Mouse (Mus musculus) heart, postnatal 4 days (tissue): Measurements from ENCODE around the gene Ccnd3. TPM values are rescaled to one million over a fixed set of nuclear protein-coding genes. Genes with fewer than 3 reads are reported as not detected.
A peak's percentile ranks its signal among the peaks of the same experiment; 100 is the strongest.
"Not testable (repeated sequence)": the region's sequence is repeated elsewhere in the genome, so short reads cannot be mapped to it uniquely, and the experiment has no call there.

Experiments used
- DNase-seq: peaks from one replicate; pipeline ENCODE4 v3.0.0; 2021
- total RNA-seq, 2 experiments: library from RNA; stranded (reverse); gene quantifications; 2 replicates each; pipeline ENCODE4 v1.2.3; 2021

Gene Ccnd3
- total RNA-seq, 2 experiments from 2014 or later: 170 to 175 TPM

- DNase-seq: peak; percentile 71
These were observed 90.7 kb downstream of the Ccnd3 start for GRCm38 (mm10) chr17:47595248-47596161.

GRCm38 (mm10) chr17:47596162-47596838 is 91.4 kb downstream of the Ccnd3 start:
- no peak for DNase-seq

GRCm38 (mm10) chr17:47596839-47597164 is 92.0 kb downstream of the Ccnd3 start:
- no peak for DNase-seq

DNA sequence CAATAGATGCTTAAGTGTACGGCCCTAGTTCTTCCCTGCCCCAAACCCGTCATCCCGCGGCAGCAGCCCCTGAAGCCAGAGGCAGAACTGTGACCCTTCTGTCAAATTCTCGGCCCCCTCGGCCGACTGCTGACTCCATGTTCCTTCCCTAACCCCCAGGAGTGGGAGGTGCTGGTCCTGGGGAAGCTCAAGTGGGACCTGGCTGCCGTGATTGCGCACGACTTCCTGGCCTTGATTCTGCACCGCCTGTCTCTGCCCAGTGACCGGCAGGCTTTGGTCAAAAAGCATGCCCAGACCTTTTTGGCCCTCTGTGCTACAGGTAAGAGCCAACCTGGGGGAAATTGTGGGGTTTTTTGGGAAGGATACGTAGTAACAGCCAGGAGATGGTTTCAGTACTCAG is 92.4 kb downstream of the Ccnd3 start:
- DNase-seq: no peak

- peak; percentile 66 for DNase-seq
These were observed 93.2 kb downstream of the Ccnd3 start for GRCm38 (mm10) chr17:47597838-47598579.

DNA sequence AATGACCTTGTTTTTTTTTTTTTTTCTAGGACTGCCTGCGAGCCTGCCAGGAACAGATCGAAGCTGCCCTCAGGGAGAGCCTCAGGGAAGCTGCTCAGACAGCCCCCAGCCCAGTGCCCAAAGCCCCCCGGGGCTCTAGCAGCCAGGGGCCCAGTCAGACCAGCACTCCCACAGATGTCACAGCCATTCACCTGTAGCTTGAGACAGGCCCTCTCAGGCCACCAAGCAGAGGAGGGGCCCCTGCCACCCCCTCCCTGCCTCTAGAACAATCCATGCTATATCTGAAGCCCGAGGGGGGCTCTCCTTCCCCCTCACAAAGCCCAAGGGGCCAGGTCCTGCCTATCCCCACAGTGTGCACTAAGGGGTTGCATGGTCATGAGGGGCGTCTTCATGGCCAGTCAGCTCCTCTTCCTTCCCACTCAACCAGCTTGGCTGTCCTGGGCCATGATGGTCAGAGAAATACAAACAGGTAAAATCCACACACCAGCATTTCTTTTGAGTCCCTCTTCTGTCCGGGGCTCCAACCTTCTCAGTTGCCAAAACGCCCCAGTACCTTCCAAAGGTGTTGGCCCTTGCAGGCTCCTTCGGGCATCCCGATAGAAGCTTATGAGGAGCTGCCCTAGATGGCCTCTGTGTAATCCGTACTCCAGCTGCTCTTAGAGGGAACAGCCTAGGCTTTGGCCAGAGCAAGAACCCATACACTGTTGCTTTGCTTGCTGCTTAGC is 93.9 kb downstream of the Ccnd3 start:
- DNase-seq: not testable (repeated sequence)

DNA sequence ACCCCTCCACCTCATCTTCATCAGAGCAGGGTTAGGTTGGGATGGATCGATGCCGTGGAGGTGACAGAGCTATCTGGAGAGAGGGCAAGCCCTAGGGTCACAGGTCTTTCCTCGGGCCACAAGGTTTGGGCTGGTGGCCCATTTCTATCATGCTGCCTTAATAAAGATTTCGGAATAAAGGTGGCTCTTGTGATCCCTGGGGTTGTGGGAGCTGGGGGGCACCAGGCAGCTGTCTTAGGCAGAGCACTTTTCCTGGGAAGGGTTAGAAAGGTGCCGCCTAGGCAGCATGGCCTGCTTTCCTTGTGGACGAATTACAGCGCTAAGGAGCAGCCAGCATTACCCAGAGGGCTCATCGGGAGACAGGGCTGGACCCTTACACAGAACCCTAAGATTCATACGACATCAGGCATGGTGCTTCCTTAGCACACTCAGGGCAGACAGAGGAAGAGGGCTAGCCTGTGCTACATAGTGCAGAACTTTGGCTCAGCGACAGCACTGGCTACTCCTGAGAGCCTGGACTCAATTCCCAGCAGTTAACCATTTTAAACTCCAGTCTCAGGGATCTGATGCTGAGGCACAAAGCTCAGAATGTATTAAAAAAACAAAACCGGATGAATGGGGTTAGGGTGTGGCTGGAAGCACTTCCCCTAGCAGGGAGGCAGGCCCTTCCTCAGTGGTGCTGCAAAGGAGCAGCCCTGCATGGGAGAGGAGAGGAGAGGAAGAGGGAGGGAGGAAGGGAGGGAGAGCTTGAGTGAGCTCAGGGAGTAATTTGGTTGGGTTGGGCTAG is 94.9 kb downstream of the Ccnd3 start:
- peak; percentile 33 for DNase-seq

DNA sequence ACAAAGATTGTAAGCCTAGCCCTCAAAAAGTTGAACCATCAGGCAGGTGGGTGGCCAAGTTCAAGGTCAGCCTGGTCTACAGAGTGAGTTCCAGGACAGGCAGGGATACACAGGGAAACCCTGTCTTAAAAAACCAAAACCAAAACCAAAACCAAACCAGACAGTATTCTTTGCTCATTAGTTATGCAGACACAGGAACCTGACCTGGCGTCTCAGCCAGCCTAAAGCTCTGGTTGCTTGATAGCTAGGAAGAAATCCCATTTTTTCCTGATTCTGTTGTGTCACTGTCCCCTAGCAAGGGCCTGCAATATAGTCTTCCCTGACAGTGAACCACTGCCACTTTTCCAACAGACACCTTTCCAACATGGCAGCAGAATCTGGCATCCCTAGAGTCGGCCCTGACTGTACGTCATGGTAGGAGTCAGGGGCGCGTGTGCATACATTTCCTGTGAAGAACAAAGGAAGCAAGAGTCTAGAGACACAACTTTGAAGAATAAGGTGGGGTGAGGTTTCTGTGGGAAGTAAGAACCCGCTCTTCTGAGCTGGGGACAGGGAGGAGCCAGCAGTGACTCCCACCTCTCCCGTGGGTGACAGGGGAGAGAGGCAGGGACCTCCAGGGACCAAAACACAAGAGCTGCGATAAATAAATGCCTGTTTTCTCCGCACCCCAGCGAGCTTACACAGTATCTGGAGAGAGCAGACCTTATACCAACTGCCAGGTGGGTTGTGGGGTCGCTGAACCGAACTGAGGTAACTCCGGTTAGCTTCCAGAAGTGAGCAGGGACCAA is 95.9 kb downstream of the Ccnd3 start:
- DNase-seq: no peak

DNA sequence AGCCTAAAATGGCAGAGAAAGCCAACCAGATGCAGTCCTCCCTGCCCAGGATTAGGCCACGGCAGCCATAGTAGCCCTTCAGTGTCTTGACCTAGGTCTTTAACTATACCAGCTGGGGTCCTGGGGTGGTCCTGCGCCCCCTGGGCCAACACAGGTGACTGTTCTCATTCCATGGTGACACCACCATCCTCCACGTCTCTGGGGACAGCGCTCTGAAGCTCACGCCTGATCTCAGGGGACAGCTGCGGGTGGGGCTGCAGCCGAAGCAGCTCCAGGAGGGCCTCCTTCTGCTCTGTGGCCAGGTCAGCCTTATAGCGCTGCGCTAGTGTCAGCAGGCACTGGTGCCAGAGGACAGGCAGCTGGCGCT is 96.5 kb downstream of the Ccnd3 start:
- DNase-seq: no peak

DNA sequence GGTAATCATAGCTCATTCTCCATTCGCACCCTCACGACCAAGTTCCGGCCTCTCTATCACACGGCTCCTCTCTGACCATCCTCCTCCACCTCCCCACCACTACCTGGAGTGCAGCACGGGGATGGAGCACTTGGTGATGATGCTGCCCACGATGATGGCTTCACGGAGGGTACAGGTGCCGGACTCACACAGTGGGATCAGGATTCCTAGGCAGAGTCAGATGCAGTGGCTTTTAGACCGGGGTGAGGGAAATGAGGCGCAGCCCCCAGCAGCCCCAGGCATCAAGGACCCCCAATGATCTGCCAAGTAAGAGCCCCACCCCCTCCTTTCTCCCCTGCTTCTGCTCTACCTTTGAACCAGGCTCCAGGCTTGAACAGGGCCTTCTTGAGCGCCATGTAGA is 97.4 kb downstream of the Ccnd3 start:
- DNase-seq: no peak

DNA sequence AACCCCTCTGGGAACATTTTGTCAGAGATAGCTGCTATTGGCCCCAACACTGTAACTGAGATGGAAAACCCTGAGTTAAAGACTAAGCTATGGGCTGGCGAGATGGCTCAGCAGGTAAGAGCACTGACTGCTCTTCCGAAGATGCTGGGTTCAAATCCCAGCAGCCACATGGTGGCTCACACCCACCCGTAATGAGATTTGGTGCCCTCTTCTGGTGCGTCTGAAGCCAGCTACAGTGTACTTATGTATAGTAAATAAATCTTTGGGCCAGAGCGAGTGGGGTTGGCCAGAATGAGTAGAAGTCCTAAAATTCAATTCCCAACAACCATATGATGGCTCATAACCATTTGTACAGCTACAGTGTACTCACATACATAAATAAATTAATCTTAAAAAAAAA is 101.4 kb downstream of the Ccnd3 start:
- DNase-seq: peak; percentile 35

DNA sequence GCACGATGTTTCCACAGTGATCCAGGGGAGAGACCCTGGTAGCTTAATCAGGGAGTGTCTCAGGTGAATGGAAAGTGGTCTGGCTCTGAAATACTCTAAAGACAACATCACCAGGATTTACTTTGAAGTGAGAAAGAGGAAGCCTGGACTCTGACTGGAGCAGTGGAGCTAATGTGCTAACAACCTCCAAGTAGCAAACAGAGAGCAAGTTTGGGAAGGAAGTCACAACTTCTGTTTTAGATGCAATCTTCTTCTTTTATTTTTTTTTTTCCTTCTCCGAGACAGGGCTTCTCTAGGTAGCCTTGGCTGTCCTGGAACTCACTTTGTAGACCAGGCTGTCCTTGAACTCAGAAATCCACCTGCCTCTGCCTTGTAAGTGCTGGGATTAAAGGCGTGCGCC is 104.3 kb downstream of the Ccnd3 start:
- no peak for DNase-seq

- peak; percentile 97 for DNase-seq
These were observed 106.2 kb downstream of the Ccnd3 start, which contains the start of the genes Bysl, Med20 and Gm20517 for GRCm38 (mm10) chr17:47610849-47611660. Gene Bysl, minus strand, starts transcription at chr17:47611492. Gene Med20, plus strand, starts transcription at chr17:47611582. Gene Gm20517, plus strand, starts transcription at chr17:47611589.

DNA sequence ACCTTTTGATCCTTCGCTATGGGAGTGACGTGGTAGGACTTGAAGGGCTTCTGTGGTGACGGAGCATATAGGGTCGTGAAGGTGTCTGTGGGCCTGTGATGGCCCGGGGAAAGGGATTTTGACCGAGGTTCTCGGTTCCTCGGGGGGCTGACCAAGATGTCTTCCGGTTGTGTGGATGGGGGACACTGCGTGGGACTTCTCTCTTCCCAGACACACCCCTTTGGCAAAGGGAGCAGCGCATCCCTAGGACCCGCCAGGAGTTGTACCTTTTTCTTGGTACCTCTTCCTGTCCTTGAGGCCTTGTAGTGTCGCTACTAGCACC is 106.8 kb downstream of the Ccnd3 start:
- no peak for DNase-seq

- peak; percentile 55 for DNase-seq
These were observed 109.2 kb downstream of the Ccnd3 start for GRCm38 (mm10) chr17:47614018-47614417.

DNA sequence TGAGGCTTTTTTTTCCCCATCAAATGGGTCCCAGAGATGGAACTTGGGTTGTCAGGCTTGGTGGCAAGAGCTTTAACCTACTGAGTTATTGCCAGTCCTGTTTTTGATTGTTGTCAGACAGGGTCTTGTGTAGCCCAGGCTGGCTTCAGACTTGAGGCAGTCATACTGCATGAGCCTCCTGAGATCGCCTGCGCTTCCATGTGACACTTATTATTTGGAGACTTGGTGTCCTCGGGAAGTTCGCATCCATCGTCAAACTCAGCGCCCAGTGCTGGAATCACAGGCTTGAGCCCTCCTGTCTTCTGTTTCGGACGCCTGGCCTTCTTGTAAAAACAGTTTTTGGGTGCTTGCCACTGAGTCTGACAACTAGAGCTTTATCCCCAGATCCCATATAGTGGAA is 111.3 kb downstream of the Ccnd3 start:
- DNase-seq: no peak

DNA sequence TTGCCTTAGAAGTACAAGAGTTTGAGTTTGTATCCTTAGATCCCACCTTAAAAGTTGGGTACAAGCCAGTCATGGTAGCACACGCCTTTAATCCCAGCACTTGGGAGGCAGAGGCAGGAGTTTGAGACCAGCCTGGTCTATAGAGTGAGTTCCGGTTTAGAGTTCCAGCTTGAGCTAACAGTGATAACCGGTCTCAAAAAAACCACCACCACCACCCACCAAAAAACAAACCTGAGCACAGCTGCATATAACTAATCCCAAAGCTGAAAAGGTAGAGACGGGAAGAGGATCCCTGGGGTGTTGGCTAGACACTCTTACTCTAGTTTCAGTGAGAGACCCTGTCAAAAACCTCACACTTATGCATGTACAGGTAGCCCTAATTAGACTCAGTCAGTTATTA is 111.8 kb downstream of the Ccnd3 start:
- DNase-seq: no peak

- no peak for DNase-seq
These were observed 112.9 kb downstream of the Ccnd3 start for GRCm38 (mm10) chr17:47617605-47618307.
